Mouse (Mus musculus) c-Kit-positive CD71-negative TER-119-negative erythroid progenitor cells, embryonic 14.5 days (primary cell): Measurements from ENCODE around the gene Alpl.

Source experiments
- DNase-seq: peaks from one replicate; pipeline ENCODE4 v3.0.0-alpha.2; 2013; ENCODE audit warnings: low read depth

The Alpl gene

DNA sequence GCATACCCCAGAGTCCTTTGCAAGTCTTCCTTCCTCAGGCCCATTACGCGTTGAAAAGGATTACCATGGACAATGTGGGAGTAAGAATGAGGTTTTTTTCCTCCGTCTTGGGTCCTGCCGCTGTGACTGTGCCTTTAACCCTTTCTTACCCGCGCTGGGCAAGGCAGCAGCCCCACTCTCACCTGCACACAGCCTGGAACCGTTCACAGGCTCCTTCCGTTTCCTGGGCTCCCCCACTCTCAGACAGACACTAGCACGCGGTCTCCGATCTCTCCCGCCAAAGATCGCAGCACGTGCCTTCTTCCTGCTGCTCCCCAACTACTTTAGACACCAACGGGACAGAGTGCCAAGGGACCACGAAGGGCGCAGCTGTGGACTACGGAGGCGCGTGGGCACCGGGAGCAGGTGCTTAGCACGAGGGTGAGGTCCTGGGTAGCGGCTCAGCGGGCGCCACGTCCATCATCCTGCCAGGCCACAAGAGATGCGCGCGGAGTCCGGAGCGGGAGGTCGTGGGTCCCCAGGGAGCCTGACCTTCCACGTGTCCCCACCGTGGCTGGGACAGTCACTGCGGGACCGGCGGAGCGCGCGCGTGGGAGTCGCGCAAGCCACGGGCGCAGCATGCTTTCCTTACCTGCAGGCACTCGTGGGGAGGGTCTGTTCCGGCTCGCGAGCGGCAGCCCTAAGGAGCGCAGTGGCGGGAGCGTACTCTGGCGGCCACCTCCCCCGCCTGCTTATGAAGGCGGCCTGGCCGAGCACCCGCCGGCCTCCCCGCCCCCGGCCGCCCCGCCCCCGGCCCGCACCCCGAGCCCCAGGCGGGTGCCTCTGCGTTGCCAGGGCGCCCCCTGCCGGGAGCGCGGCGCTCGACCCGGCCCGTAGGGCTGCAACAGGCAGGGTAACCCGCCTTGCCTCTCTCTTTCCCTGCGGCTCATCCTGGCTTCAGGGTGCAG, at the start of gene Alpl:
Alpl (minus strand) TSS at position 774 of the 947 bp plus-strand sequence.
- DNase-seq = no peak

DNA sequence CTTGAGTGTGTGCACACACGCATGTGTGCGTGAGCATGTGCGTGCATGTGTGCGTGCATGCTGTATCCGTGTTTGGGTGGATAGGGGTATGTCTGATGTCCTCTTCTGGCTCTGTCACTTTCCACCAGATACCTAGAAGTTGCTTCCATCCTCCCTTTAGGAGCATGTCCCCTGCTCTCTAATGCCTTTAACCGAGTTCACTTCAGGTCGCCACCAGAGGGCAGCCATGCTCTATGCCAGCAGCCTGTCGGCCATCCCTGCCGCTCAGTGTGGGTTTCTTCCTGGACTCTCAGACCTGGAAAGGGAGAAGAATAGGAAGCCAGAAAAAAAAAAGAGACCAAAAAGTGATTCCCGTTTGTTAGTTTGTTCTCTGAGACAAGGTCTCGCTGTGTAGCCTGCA, 48.5 kb upstream of the Alpl start:
- DNase-seq = peak; percentile 38

- DNase-seq = no peak
Measured at GRCm38 (mm10) chr4:137839452-137839851, 43.3 kb upstream of the Alpl start.

GRCm38 (mm10) chr4:137838791-137839190, 42.6 kb upstream of the Alpl start:
- DNase-seq = no peak

- no peak for DNase-seq
Measured at GRCm38 (mm10) chr4:137837792-137838191, 41.6 kb upstream of the Alpl start.

DNA sequence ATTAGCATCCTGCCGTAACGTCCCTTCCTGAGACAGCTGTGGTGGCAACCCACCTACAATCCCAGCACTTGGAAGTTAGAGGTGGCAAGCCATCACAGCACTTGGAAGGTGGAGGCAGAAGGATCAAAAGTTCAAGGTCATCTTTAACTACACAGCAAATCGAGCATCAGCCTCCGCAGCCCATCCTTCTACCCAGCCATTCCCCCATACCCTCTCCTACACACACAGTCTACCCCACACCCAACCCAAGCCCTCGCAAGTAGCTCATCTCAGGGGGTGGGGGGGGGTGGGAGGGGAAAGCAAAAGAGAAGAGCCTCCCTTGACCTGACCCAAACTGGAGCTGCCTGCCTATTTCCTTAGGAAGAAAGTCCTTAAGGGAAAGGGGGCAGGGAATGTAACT, 40.6 kb upstream of the Alpl start:
- no peak for DNase-seq

DNA sequence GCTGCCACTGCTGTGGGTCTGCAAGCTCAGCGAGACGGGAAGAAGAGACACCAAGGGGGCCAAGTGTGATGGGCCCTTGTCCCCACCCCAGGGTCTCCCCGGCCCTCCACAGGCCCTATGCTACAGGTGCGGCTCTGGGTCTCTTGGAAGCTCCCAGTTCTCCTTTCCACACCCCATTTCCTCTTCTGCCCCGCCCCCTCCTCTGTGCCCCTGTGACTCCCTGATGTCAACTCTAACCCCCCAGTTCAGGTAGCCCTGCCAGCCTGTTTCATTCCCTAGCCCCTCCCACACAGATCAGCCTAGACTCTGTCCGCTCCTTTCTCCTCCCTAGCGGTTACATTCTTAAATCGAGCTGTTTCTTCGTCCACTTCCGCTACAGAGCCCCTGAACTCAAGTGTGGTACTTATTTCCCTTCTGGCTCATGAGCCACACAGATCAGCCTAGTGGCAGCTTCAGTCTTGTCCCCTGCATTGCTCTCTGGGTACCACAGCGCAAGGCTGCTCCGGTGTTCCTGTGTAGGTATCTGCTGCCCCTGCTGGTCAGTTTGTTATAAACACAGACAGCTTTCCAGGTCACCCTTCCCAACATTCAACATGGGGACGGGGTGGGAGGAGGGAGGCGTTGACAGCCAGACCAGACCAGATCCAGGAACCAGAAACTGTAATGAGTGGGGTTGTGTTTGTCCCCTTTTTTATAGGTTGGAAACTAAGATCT, 39.6 kb upstream of the Alpl start:
- peak; percentile 55 for DNase-seq

DNA sequence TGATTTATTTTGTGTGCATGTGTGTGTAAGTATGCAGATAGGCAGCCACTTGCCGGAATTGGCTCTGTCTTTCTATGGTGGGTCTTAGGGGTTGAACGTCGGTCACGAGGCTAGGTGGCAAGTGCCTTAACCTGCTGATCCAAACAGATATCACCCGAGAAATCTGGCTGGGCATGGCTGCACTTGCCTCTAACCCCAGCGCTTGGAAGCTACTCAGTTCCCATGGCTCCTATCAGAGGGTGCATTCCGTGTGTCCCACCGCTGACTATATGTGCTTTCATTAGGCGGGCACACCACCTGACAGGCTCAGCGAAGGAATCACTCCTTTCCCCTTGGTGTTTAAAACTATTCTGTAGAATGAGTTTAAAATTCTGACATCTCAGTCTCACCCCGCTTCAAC, 35.4 kb upstream of the Alpl start:
- DNase-seq = no peak

DNA sequence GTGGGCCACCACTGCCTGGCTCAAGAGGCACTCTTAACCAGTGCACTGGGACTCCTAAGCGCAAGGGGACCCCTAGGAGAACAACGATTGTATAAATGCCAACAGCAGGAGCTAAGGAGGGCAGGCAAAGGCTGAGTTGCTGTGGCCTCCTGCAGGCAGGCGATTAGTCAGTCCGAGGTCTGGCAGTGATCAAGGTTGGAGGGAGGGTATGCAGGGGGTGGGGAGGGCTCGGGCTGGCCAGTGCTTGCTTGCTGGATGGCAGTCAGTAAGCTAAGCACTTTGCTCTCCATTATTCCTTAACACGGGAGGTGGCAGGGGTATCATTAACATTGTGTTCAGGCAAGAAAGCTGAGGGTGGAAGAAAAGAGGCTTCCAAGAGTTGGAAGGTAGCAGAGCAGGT, 34.2 kb upstream of the Alpl start:
- DNase-seq = no peak

DNA sequence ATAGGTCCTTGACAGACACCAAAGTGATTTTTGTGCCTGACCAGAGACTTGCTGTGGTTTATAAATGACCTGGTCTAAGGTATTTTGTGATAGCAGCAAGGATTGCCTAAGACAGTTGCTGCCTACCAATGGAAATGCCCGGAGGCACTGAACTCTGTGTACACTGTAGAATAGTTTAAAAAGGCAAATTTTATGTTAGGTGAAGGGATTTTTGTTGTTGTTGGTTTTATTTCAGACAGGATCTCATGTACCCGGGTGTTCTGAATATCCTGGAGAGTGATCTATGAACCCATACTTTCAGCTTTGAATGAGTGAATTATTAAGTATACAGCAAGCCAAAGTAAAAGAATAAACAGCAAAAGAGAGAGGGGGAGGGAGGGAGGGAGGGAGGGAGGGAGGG, 28.7 kb upstream of the Alpl start:
- DNase-seq = no peak

- no peak for DNase-seq
Measured at GRCm38 (mm10) chr4:137823542-137823941, 27.4 kb upstream of the Alpl start.

- DNase-seq = no peak
Measured at GRCm38 (mm10) chr4:137822537-137822936, 26.4 kb upstream of the Alpl start.

DNA sequence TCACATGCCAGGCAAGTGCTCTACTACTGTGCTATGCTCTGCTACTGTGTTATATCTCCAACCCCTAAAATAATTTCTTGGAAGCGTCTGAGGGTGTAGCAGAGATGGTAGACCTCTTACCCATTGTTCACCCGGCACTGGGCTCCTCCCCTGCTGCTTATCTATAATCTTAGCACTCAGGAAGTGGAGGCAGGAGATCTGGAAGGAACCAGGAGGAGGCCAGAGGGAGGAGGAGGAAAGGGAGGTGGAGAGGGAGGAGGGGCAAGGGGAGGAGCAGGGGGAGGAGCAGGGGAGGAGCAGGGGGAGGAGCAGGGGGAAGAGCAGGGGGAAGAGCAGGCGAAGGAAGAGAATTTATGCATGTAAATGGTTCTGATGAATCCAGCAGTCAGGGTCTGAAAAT, 24.5 kb upstream of the Alpl start:
- DNase-seq = no peak

- no peak for DNase-seq
Measured at GRCm38 (mm10) chr4:137819487-137819886, 23.3 kb upstream of the Alpl start.

GRCm38 (mm10) chr4:137818341-137818740, 22.2 kb upstream of the Alpl start:
- no peak for DNase-seq

DNA sequence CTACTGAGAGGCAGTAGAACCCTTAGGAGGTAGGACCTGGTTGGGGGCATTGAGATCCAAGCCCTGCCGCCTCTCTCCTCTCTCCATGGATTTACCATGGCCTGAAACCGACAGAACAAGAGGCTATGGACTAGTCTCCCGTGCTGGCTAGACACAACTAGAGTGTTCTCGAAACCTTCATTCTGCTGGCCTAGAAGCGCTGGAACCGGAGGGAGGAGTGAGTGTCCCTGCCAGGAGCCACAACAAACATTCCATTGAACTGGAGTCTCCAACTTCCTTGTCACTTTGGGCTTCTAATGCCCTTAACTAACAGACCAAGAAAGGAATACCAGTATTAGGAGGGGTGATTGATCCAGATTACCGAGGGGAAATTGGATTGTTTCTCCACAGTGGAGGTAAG, 20.0 kb upstream of the Alpl start:
- DNase-seq = no peak

GRCm38 (mm10) chr4:137815473-137815872, 19.3 kb upstream of the Alpl start:
- no peak for DNase-seq

DNA sequence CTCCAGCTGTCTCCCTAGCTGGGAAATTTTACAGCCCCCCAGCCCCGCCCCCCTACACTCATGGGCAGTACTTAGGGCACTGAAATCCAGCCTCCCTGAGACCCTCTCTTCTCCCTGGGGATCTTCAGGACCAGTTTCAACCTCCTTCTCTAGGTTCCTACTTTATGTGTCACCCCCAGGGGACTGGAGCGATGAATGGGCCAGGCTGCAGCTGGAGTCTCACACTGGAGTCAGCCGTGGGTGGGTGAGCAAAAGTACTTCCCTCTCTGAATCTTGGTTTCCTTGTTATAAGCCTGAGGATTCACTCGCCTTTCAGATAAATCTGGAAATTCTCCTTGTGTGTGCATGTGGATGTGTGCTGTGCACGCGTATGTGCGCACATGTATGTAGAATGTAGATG, 18.0 kb upstream of the Alpl start:
- no peak for DNase-seq

GRCm38 (mm10) chr4:137812946-137813708, 16.9 kb upstream of the Alpl start:
- no peak for DNase-seq

GRCm38 (mm10) chr4:137809999-137810398, 13.8 kb upstream of the Alpl start:
- DNase-seq = no peak

GRCm38 (mm10) chr4:137807301-137807851, 11.2 kb upstream of the Alpl start:
- DNase-seq = no peak

- DNase-seq = no peak
Measured at GRCm38 (mm10) chr4:137801196-137801595, 5.0 kb upstream of the Alpl start.
